ENCODE assay signal across 8 mouse cellular contexts in genomic region chr17:32114486-32114885, GRCm38 (mm10). TPM values are rescaled to one million over a fixed set of nuclear protein-coding genes. Genes with fewer than 3 reads are reported as not detected.
DNase-seq lines count a peak whose midpoint lies in the region; ATAC-seq and TF ChIP-seq lines count a peak whose summit lies in the region.
"Not testable (repeated sequence)": the region's sequence is repeated elsewhere in the genome, so short reads cannot be mapped to it uniquely, and the experiment has no call there.

No protein-coding gene starts in this region.

- not testable (repeated sequence) for H3K27me3 ChIP-seq in embryonic facial prominence, embryonic 12.5 days; forebrain, postnatal 0 days (ENCODE audit: insufficient read depth, low read length); kidney, embryonic 14.5 days (ENCODE audit: control insufficient read depth, insufficient read depth, low read length); liver, embryonic 11.5 days (replicated peaks; ENCODE audit: control insufficient read depth, insufficient read depth, low read length); small intestine, adult 2 months (ENCODE audit: control insufficient read depth, insufficient read depth, low read length)
- H3K27me3 ChIP-seq in hindbrain, embryonic 12.5 days: peaks cover 37% of the 10 kb centered on the region
- H3K27me3 ChIP-seq in midbrain, embryonic 11.5 days (ENCODE audit: control insufficient read depth, insufficient read depth, low read length): peaks cover 12% of the 10 kb centered on the region; the same call in 1 of the 2 replicates

- H3K9me3 ChIP-seq in ES-E14 (ENCODE audit: control insufficient read depth, insufficient read depth, low read depth, low read length); embryonic facial prominence, embryonic 12.5 days; forebrain, postnatal 0 days (ENCODE audit: low read length); hindbrain, embryonic 12.5 days (replicated peaks); kidney, embryonic 14.5 days (ENCODE audit: control insufficient read depth, low read length); liver, embryonic 11.5 days (ENCODE audit: control insufficient read depth, low read length); midbrain, embryonic 11.5 days (ENCODE audit: control insufficient read depth, low read length): not testable (repeated sequence)

- H3K9ac ChIP-seq in ES-E14 (ENCODE audit: insufficient read depth, low read depth, low read length, poor library complexity, severe bottlenecking): peak overlapping the region; percentile 49; the same call in 1 of the 2 replicates
- H3K9ac ChIP-seq in embryonic facial prominence, embryonic 12.5 days; hindbrain, embryonic 12.5 days; midbrain, embryonic 11.5 days (ENCODE audit: low read length): not testable (repeated sequence)
- peak overlapping the region; percentile 60; the same call in 1 of the 2 replicates for H3K9ac ChIP-seq in forebrain, postnatal 0 days
- 0 out of 2 replicates have a peak overlapping the region, but pooled peaks have one; percentile 45 for H3K9ac ChIP-seq in kidney, embryonic 14.5 days (ENCODE audit: low read depth, low read length)
- peak overlapping the region; percentile 72 for H3K9ac ChIP-seq in liver, embryonic 11.5 days (ENCODE audit: low read depth, low read length)

- in situ Hi-C loops in ES-E14 (cut with MboI; ENCODE audit: low sequenced_read_pairs in 2 of 2, unreplicated experiment in 2 of 2): not testable (repeated sequence)

- TF ChIP-seq CTCF in forebrain, postnatal 0 days (IDR thresholded peaks at IDR 0.05; ENCODE audit: low read depth); small intestine, adult 2 months (IDR thresholded peaks at IDR 0.05; ENCODE audit: extremely low read depth, insufficient read length, insufficient replicate concordance, low read depth, low read length): not testable (repeated sequence)

- peaks cover 2 to 27% of the 10 kb centered on the region in 2 experiments; a peak in 3 of 4 replicates for H3K4me1 ChIP-seq in ES-E14 (ENCODE audit: control insufficient read depth in 2 of 2, insufficient read depth in 2 of 2, low read length in 2 of 2, poor library complexity in 1 of 2)
- H3K4me1 ChIP-seq in embryonic facial prominence, embryonic 12.5 days: peaks cover 35% of the 10 kb centered on the region
- H3K4me1 ChIP-seq in forebrain, postnatal 0 days (ENCODE audit: insufficient read depth): peaks cover 12% of the 10 kb centered on the region
- H3K4me1 ChIP-seq in hindbrain, embryonic 12.5 days: peaks cover 21% of the 10 kb centered on the region
- H3K4me1 ChIP-seq in kidney, embryonic 14.5 days (ENCODE audit: control insufficient read depth, insufficient read depth, low read length): peaks cover 27% of the 10 kb centered on the region
- peaks cover 71% of the 10 kb centered on the region for H3K4me1 ChIP-seq in liver, embryonic 11.5 days (replicated peaks; ENCODE audit: control insufficient read depth, insufficient read depth, low read length)
- peaks cover 13% of the 10 kb centered on the region for H3K4me1 ChIP-seq in midbrain, embryonic 11.5 days (ENCODE audit: control insufficient read depth, insufficient read depth, low read length)
- H3K4me1 ChIP-seq in small intestine, adult 2 months (ENCODE audit: control insufficient read depth, insufficient read depth, insufficient read length, low read length): peaks cover 40% of the 10 kb centered on the region

- TF ChIP-seq POLR2A in small intestine, adult 2 months (IDR thresholded peaks at IDR 0.05; ENCODE audit: low read depth, low read length): not testable (repeated sequence)

- 33% methylated on average over 5 of the region's 5 CpGs for WGBS in embryonic facial prominence, embryonic 12.5 days
- 56% methylated on average over 5 of the region's 5 CpGs for WGBS in forebrain, postnatal 0 days
- 63% methylated on average over 5 of the region's 5 CpGs for WGBS in hindbrain, embryonic 12.5 days
- 63% methylated on average over 4 of the region's 5 CpGs for WGBS in kidney, embryonic 14.5 days
- WGBS in liver, embryonic 11.5 days: 41% methylated on average over 4 of the region's 5 CpGs
- WGBS in midbrain, embryonic 11.5 days: 53% methylated on average over 5 of the region's 5 CpGs
- WGBS in small intestine, adult 2 months: 28% methylated on average over 5 of the region's 5 CpGs

- H3K36me3 ChIP-seq in ES-E14 (ENCODE audit: control insufficient read depth, insufficient read depth, low read length, poor library complexity, severe bottlenecking); embryonic facial prominence, embryonic 12.5 days; forebrain, postnatal 0 days (ENCODE audit: insufficient read depth); hindbrain, embryonic 12.5 days; kidney, embryonic 14.5 days (ENCODE audit: control insufficient read depth, insufficient read depth, low read length); liver, embryonic 11.5 days (ENCODE audit: control insufficient read depth, insufficient read depth, low read length); midbrain, embryonic 11.5 days (ENCODE audit: control insufficient read depth, insufficient read depth, low read length); small intestine, adult 2 months (ENCODE audit: control insufficient read depth, insufficient read depth, low read length): not testable (repeated sequence)

- H3K27ac ChIP-seq in ES-E14 (ENCODE audit: insufficient read depth, low read depth, low read length, poor library complexity, severe bottlenecking); embryonic facial prominence, embryonic 12.5 days; forebrain, postnatal 0 days (ENCODE audit: low read depth, low read length); hindbrain, embryonic 12.5 days; kidney, embryonic 14.5 days (ENCODE audit: low read depth, low read length); midbrain, embryonic 11.5 days (ENCODE audit: low read depth, low read length): not testable (repeated sequence)
- peak overlapping the region; percentile 83 for H3K27ac ChIP-seq in liver, embryonic 11.5 days (ENCODE audit: low read depth, low read length)
- H3K27ac ChIP-seq in small intestine, adult 2 months (ENCODE audit: insufficient read depth, low read depth, low read length): peak overlapping the region; percentile 54; the same call in 1 of the 2 replicates

- H3K4me3 ChIP-seq in ES-E14 (ENCODE audit: insufficient read depth in 1 of 2, low read depth in 1 of 2, low read length in 2 of 2, poor library complexity in 1 of 2, severe bottlenecking in 1 of 2): peak overlapping the region; percentile 63
- H3K4me3 ChIP-seq in embryonic facial prominence, embryonic 12.5 days: peak overlapping the region; percentile 44
- peak overlapping the region; percentile 48 for H3K4me3 ChIP-seq in forebrain, postnatal 0 days (ENCODE audit: low read depth, low read length)
- H3K4me3 ChIP-seq in hindbrain, embryonic 12.5 days: peak overlapping the region; percentile 45; the same call in 1 of the 2 replicates
- peak overlapping the region; percentile 49 for H3K4me3 ChIP-seq in kidney, embryonic 14.5 days (ENCODE audit: low read length)
- H3K4me3 ChIP-seq in liver, embryonic 11.5 days (ENCODE audit: low read depth, low read length): peak overlapping the region; percentile 64
- peak overlapping the region; percentile 42 for H3K4me3 ChIP-seq in midbrain, embryonic 11.5 days (ENCODE audit: low read depth, low read length)
- H3K4me3 ChIP-seq in small intestine, adult 2 months (ENCODE audit: low read depth, low read length): peak overlapping the region; percentile 61

- peak overlapping the region; percentile 89 for H3K4me2 ChIP-seq in embryonic facial prominence, embryonic 12.5 days (replicated peaks)
- H3K4me2 ChIP-seq in forebrain, postnatal 0 days (ENCODE audit: low read depth): peak overlapping the region; percentile 98
- H3K4me2 ChIP-seq in hindbrain, embryonic 12.5 days (replicated peaks): peak overlapping the region; percentile 97
- peak overlapping the region; percentile 98 for H3K4me2 ChIP-seq in kidney, embryonic 14.5 days (replicated peaks; ENCODE audit: low read depth, low read length)
- H3K4me2 ChIP-seq in liver, embryonic 11.5 days: peak overlapping the region; percentile 96
- peak overlapping the region; percentile 90 for H3K4me2 ChIP-seq in midbrain, embryonic 11.5 days

- DNase-seq in ES-E14 (ENCODE audit: low read depth, low spot score); forebrain, postnatal 0 days; liver, embryonic 11.5 days (ENCODE audit: low spot score); midbrain, embryonic 11.5 days (ENCODE audit: low spot score, missing footprints): not testable (repeated sequence)

- not testable (repeated sequence) for ATAC-seq in embryonic facial prominence, embryonic 12.5 days (ENCODE audit: insufficient number of reproducible peaks, insufficient read depth, low FRiP score, low TSS enrichment); forebrain, postnatal 0 days; hindbrain, embryonic 12.5 days (ENCODE audit: low FRiP score); kidney, embryonic 14.5 days (ENCODE audit: low FRiP score, low TSS enrichment); liver, embryonic 11.5 days (replicated peaks; ENCODE audit: low FRiP score); midbrain, embryonic 11.5 days (ENCODE audit: low FRiP score)

RNA-seq across cellular contexts. Expression of gene Notch3, which starts 52.2 kb away (rescaled TPM):
- total RNA-seq in ES-E14 (2012; rRNA removed): 37.4 and 73.6 TPM in 2 replicates
- polyA plus RNA-seq in embryonic facial prominence, embryonic 12.5 days (2016; fragmentation: Nextera tagmentation; extraction: Ambion mirVana): 22.1 and 23.0 TPM in 2 replicates
- 13.5 and 22.5 TPM in 2 replicates for total RNA-seq in forebrain, postnatal 0 days (2014; rRNA removed)
- 2.3 and 3.3 TPM in 2 replicates for polyA plus RNA-seq in forebrain, postnatal 0 days (2015; fragmentation: Nextera tagmentation; extraction: Ambion mirVana)
- 23.6 TPM in 2 replicates for polyA plus RNA-seq in hindbrain, embryonic 12.5 days (2016; fragmentation: Nextera tagmentation; extraction: Ambion mirVana)
- 15.9 and 16.9 TPM in 2 replicates for polyA plus RNA-seq in kidney, embryonic 14.5 days (2014; fragmentation: Nextera tagmentation; extraction: Ambion mirVana)
- polyA plus RNA-seq in liver, embryonic 11.5 days (2014; fragmentation: Nextera tagmentation; extraction: Ambion mirVana): 5.1 and 5.4 TPM in 2 replicates
- 21.4 and 21.9 TPM in 2 replicates for polyA plus RNA-seq in midbrain, embryonic 11.5 days (2014; fragmentation: Nextera tagmentation; extraction: Ambion mirVana)
- 6.1 and 8.3 TPM in 2 replicates for polyA plus RNA-seq in small intestine, adult 2 months (2012; rRNA removed)
